Mouse (Mus musculus): Measurements from ENCODE around the gene Scarb2.

The Scarb2 gene

GRCm38 (mm10) chr5:92493423-92493822 is 13.2 kb downstream of the Scarb2 start:
- peak; percentile 51 for DNase-seq (ENCODE audit: low read depth, low spot score)

GRCm38 (mm10) chr5:92490779-92491178 is 15.9 kb downstream of the Scarb2 start:
- no peak for DNase-seq (ENCODE audit: low read depth, low spot score)

GRCm38 (mm10) chr5:92490304-92490703 is 16.3 kb downstream of the Scarb2 start:
- no peak for DNase-seq (ENCODE audit: low read depth, low spot score)

GRCm38 (mm10) chr5:92489503-92489902 is 17.1 kb downstream of the Scarb2 start:
- DNase-seq (ENCODE audit: low read depth, low spot score): no peak

GRCm38 (mm10) chr5:92488961-92489360 is 17.7 kb downstream of the Scarb2 start:
- peak; percentile 56 for DNase-seq (ENCODE audit: low read depth, low spot score)

GRCm38 (mm10) chr5:92488408-92488807 is 18.2 kb downstream of the Scarb2 start:
- no peak for DNase-seq (ENCODE audit: low read depth, low spot score)

GRCm38 (mm10) chr5:92486758-92487157 is 19.9 kb downstream of the Scarb2 start:
- DNase-seq (ENCODE audit: low read depth, low spot score): peak; percentile 74

GRCm38 (mm10) chr5:92484880-92485279 is 21.8 kb downstream of the Scarb2 start:
- DNase-seq (ENCODE audit: low read depth, low spot score): no peak

- no peak for DNase-seq (ENCODE audit: low read depth, low spot score)
Observed at GRCm38 (mm10) chr5:92472863-92473262, 33.8 kb downstream of the Scarb2 start.

- no peak for DNase-seq (ENCODE audit: low read depth, low spot score)
Observed at GRCm38 (mm10) chr5:92471531-92471930, 35.1 kb downstream of the Scarb2 start.

GRCm38 (mm10) chr5:92469201-92470130 is 37.2 kb downstream of the Scarb2 start:
- DNase-seq (ENCODE audit: low read depth, low spot score): no peak

GRCm38 (mm10) chr5:92468234-92468633 is 38.4 kb downstream of the Scarb2 start:
- DNase-seq (ENCODE audit: low read depth, low spot score): no peak

GRCm38 (mm10) chr5:92467102-92467766 is 39.4 kb downstream of the Scarb2 start:
- DNase-seq (ENCODE audit: low read depth, low spot score): no peak

GRCm38 (mm10) chr5:92465511-92465910 is 41.1 kb downstream of the Scarb2 start:
- peak; percentile 74 for DNase-seq (ENCODE audit: low read depth, low spot score)

- peak; percentile 43 for DNase-seq (ENCODE audit: low read depth, low spot score)
Observed at GRCm38 (mm10) chr5:92461321-92461720, 45.3 kb downstream of the Scarb2 start.

- no peak for DNase-seq (ENCODE audit: low read depth, low spot score)
Observed at GRCm38 (mm10) chr5:92458726-92459125, 47.9 kb downstream of the Scarb2 start.

- no peak for DNase-seq (ENCODE audit: low read depth, low spot score)
Observed at GRCm38 (mm10) chr5:92457410-92457809, 49.2 kb downstream of the Scarb2 start.

GRCm38 (mm10) chr5:92452876-92453275 is 53.8 kb downstream of the Scarb2 start:
- DNase-seq (ENCODE audit: low read depth, low spot score): no peak

GRCm38 (mm10) chr5:92446736-92447135 is 59.9 kb downstream of the Scarb2 start:
- no peak for DNase-seq (ENCODE audit: low read depth, low spot score)

- DNase-seq (ENCODE audit: low read depth, low spot score): no peak
Observed at GRCm38 (mm10) chr5:92445016-92445415, 61.6 kb downstream of the Scarb2 start.

GRCm38 (mm10) chr5:92442914-92443313 is 63.7 kb downstream of the Scarb2 start:
- no peak for DNase-seq (ENCODE audit: low read depth, low spot score)

GRCm38 (mm10) chr5:92441494-92441893 is 65.1 kb downstream of the Scarb2 start:
- peak; percentile 68 for DNase-seq (ENCODE audit: low read depth, low spot score)

GRCm38 (mm10) chr5:92438540-92438939 is 68.1 kb downstream of the Scarb2 start:
- no peak for DNase-seq (ENCODE audit: low read depth, low spot score)

Measured in skeletal muscle tissue, adult 2 months (tissue).